Mouse (Mus musculus) cerebellum, adult 2 months (tissue): ENCODE measurements around the gene Tgtp1.
"Not testable (repeated sequence)": the region's sequence is repeated elsewhere in the genome, so short reads cannot be mapped to it uniquely, and the experiment has no call there.

Experiments
- CTCF ChIP-seq: fragments of 200-500 bp; IDR thresholded peaks from 2 replicates; pipeline ENCODE4 v1.5.1; 2011; ENCODE audit warnings: low read depth, mild to moderate bottlenecking, control low read depth, low read length, moderate library complexity, borderline replicate concordance; ENCODE audit not compliant: insufficient read depth
- POLR2A ChIP-seq: fragments of 200-500 bp; IDR thresholded peaks from 2 replicates; pipeline ENCODE4 v1.6.1; 2011; ENCODE audit warnings: low read length, control low read depth, borderline replicate concordance; ENCODE audit not compliant: insufficient read depth

- not testable (repeated sequence) for TF ChIP-seq CTCF, POLR2A
Measured at GRCm38 (mm10) chr11:49006317-49006716, 12.3 kb upstream of the Tgtp1 start.
